Mouse (Mus musculus) colon, adult 2 months (tissue): ENCODE data around the gene Lama1. TPM values are rescaled to one million over a fixed set of nuclear protein-coding genes. Genes with fewer than 3 reads are reported as not detected.

ENCODE experiments used
- polyA plus RNA-seq: library from polyadenylated mRNA; depleted of rRNA; stranded (reverse); fragments of >200 nt; gene quantifications from 2 replicates; pipeline ENCODE4 v1.2.3, GENCODE M21; 2012; rRNA removed

The Lama1 gene
- 1.2 and 2.0 TPM in 2 replicates for polyA plus RNA-seq

GRCm38 (mm10) chr17:67696694-67697386 is at the start of gene Lama1:
Lama1 (plus strand) TSS chr17:67697259.

Other genes with a start within 250 kb of the Lama1 start
- gene Lrrc30, start 64.5 kb upstream of the Lama1 start, polyA plus RNA-seq, result not detected in 2 replicates